Mouse (Mus musculus): ENCODE results near the gene Btbd2. TPM values are rescaled to one million over a fixed set of nuclear protein-coding genes. Genes with fewer than 3 reads are reported as not detected.
A peak's percentile ranks its signal among the peaks of the same experiment; 100 is the strongest.

Btbd2 gene
- 10 to 100 TPM; 50.4 to 65.3 TPM for total RNA-seq (2021)
- long read RNA-seq, experiment 1, transcript Btbd2-202 (9 exons, 2,449 nt) = major isoform, 85 of 136 reads
- long read RNA-seq, experiment 1, partial matches to known transcripts = 17 of 136 reads
- long read RNA-seq, experiment 1, other reads (novel, unspliced or antisense) = 33 of 136 reads
- long read RNA-seq, experiment 2, transcript Btbd2-202 (9 exons, 2,449 nt) = major isoform, 61 of 95 reads
- long read RNA-seq, experiment 2, partial matches to known transcripts = 6 of 95 reads
- long read RNA-seq, experiment 2, other reads (novel, unspliced or antisense) = 28 of 95 reads

DNA sequence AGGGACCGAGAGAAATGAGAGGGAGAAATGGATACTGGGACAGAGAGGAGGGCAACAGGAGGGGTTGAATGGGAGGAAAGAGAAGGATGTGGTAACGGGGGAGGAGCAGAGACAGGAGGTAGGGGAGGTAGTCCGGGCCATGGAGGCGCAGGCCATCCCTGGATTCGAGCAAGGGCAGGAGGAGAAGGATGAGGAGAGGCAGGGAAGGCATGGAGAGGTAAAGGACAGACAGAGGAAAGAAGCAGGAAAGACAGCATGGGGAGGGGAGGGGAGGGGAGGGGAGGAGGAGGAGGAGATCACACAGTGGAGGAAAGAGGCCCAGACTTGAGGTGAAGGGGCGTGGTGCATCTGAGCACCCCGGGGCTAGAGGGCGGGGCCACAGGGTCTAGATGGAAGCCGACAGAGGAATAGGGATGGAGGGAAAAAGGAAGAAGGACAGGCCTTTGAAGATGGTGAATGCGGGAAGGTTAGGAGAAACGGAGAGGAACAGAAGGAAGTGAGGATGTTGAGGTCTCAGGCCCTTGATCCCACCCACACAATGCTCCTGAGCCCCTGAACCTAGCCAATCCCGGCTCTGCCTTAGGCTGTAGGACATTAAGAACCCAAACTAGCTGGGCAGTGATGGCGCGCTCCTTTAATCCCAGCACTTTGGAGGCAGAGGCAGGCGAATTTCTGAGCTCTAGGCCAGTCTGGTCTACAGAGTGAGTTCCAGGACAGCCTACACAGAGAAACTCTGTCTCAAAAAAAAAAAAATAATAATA is at the start of gene Btbd2:
Gene Btbd2, minus strand, starts transcription at position 209 of the 761 bp plus-strand sequence.
- no peak for DNase-seq

DNA sequence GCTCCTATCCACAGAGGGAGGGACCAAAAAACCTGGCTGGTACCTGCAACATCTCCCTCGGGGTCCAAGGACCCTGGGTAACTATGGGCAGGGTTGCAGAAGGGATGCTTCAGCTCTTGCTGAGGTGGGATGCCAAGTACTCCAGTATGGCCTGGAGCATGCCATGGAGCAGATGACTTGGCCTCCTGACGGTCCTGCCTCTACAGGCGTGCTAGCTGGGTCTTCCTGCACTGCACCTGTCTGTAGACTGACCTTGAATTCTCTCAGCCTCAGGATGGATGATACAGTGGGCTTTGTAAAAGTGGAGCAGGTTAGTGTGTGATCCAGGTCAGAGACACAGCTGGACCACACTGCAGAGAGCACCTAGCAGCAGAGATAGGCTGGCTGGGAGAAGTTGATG is 48.6 kb upstream of the Btbd2 start:
- no peak for DNase-seq

DNA sequence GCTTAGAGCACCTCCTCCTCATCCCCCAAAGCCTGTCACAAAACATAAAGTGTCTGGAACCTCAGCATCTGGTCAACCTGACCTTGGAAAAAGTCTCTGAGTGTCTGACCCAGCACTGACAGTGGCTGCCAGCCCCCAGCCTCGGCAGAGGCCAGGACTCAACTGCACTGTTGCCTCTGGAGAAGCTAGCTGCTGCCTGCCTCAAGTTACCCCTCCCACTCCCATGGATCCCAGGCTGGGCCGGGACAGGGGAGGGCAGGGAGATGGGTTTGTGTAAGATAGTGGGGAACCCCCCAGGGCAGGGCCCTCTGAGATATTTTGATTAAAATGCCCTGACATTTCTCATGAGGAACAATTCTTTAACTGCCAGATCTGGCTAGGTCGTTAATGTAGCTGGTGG is 48.2 kb upstream of the Btbd2 start:
- DNase-seq = no peak

DNA sequence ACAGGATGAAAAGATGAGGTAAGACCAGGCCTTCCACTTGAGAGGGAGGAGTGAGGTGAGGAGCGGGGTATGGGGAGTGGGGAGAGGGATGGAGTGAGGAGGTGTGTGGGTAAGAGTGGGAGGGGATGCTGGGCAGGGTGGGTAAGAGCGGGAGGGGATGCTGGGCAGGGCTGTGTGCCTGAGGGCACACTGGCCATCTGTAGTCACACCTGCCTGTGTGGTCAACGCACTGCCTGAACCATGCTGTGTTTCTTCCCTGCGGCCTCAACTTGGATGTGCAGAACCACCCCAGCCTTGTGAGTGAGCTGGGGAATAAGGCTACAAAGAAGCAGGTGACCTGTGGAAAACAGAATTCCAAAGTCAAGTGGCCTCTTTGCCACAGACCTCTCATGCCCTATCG is 47.5 kb upstream of the Btbd2 start:
- DNase-seq = no peak

DNA sequence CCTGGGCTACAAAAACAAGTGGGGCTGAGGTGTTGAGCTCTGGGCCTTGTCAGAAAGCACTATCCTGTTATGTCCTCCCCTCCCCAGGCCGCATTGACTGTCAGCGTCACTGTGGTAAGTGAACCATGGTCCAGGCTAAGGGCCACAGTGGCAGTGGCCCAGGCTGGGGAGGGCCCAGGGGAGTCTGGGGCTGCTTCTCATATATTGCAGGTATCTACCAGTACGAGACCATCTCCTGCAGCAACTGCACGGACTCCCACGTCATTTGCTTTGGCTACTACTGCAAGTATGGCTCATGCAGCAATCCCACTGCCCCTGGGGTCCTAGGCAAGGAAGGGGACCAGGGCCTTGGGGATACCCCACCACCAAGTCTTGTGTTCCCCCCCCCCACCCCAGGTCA is 46.8 kb upstream of the Btbd2 start:
- no peak for DNase-seq

DNA sequence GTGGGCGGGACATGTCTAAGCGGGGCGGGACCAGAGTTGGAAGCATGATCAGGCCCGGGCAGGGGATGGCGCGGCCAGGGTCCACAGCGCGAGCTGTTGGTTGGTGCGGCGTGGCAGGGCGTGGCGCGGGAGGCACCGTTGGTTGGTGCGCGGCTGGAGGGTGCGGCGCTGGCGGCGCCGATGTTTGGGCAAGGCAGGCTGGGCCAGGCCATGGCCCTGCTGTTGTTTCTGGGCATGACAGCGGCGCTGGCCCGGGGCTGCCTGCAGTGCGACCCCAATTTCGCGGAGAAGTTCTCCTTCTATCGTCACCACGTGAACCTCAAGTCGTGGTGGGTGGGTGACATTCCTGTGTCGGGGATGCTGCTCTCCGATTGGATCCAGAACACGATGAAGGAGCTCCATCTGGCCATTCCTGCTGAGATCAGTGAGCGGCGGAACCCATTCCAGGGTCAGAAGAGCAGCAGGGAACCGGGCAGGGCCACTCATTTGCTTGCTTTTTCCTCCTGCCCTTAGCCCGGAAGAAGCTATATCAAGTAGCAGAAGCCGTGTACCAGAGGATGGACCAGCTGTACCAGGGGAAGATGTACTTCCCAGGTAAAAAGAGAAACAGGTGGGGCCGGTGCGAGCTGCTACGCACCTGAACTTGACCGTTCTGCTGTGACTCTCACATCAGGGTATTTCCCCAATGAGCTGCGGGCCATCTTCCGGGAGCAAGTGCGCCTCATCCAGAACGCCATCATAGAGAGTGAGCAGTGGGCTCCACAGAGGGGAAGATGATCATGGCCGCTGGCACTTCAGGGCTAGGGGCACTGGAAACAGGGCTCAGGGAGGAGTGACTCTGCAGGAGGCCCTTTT is 45.9 kb upstream of the Btbd2 start:
- peak; percentile 96 for DNase-seq

DNA sequence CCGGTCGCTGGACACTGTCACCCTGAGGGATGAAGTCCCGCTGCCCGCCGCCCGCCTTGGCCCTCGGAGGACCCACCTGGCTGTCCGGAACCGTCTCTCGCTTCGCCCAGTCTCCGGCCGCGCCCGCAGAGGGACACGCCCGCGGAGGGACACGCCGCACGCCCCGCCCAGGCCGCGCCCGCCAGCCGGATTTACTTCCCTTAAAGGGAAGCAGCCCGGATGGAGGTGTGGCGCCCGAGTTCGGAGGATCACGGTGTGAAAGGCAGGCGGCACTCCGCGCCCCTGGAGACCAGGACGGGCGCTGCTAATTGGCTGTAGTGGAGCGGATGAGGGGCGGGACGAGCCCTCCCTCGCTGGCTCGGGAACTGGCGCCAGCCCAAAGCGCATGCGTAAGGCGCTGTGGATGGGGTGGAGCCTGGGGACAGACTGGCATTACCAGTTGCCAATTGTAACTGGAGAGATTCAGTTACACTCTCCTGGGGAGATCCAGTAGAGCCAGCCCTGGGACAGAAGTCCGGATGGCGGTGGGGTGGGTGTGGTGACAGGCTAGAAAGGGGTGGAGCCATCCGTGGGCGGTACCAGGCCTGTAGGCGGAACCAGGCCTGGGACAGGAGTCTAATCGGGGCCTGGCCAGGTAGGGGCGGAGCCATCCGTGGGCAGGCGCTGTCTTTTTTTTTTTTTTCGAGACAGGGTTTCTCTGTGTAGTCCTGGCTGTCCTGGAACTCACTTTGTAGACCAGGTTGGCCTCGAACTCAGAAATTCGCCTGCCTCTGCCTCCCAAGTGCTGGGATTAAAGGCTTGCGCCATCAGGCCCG is 45.1 kb upstream of the Btbd2 start, which contains the start of the genes Mob3a and Izumo4:
Gene Mob3a, minus strand, starts transcription at position 257 of the 815 bp plus-strand sequence.
Gene Izumo4, plus strand, starts transcription at position 464 of the 815 bp plus-strand sequence.
- DNase-seq = peak; percentile 99

DNA sequence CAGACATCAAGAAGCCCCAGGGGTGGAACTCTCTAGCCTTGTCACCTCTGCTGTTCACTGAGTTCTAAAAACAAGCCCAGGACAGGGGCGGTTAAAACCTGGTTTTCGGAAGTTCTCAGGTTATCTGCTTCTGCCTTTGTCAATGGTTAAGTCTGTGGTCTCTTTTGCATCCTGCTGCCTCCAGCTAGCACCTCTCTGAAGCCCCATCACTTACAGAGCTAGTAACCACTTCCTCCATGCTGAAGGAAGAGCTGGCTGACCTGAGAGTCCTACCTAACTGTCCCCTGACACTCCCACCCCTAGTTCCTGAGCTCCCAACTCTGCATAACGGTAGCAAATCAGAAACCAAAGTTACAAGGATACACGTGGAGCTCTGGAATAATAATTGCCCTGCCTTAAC is 43.9 kb upstream of the Btbd2 start:
- DNase-seq = no peak

DNA sequence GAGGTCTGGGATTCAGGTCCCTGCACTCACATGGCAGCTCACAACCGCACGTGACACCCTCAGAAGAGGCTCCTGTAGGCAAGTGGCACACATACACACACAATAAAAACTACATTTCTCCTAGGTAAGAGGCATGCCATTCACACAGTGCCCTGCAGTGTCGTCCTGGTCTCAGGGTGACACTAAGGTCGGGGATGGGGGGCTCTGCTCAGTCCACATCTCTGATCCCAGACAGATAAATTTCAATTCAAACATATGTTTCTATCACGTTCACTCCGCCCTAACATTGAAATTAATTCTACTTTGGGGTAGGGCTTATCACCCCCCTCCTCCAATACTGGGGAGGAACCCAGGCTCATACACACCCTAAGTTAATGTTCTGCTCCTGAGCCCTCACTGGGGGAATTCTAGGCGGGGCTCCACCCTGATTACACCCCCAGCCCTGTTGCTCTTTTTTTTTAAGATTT is 43.2 kb upstream of the Btbd2 start:
- no peak for DNase-seq

DNA sequence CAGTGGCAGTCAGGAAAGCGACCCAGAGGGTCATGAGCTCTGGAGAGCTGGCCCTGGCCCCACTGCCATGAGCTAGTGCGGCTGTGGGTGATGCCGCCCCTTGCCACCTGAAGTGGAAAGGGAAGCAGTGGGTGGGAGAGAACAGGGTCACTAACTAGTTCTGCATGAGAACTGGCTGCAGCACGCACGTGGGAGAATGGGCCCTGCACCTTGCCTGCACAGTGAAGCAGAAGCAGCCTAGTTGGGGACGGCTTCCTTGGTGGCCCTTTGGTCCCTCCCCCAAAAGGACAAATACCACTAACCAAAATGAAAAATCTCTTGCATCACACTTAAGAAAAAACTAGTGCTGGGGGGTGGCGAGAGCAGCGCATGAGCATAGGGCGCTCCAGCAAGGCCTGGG is 41.7 kb upstream of the Btbd2 start:
- no peak for DNase-seq

DNA sequence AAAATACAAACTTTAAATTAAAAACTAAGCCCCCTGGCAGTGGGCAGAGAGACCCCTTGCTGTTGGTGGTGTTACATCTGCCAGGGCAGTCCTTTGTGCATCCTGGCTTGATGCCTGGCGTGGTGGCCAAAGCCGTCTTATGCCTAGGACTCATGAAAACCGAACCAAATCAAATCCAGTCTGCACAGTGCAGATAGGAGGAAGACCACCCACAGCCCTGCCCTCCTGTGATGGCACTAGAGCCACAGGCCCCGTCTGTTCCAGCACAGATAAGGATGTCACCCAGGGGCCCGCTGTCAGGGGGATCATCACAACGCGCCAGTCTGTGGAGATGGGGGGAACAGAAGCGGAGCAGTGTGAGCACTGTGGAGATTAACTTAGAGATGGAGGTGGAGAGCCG is 40.9 kb upstream of the Btbd2 start:
- DNase-seq = no peak

DNA sequence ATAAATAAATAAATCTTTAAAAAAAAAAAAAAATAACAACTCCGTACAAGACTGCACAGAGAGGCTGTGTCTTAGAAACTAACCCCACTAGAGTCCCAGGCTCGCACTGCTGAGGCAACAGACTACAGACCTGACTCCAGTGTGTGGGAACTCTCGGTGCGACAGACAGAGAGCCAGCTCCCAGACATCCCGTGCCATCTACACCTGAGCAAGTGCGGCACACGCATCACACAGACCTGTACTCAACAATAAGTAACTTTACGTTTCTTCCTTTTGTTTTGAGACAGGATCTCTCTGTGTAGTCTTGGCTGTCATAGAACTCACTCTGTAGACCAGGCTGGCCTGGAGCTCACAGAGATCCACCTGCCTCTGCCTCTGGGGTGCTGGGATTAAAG is 40.5 kb upstream of the Btbd2 start:
- no peak for DNase-seq

DNA sequence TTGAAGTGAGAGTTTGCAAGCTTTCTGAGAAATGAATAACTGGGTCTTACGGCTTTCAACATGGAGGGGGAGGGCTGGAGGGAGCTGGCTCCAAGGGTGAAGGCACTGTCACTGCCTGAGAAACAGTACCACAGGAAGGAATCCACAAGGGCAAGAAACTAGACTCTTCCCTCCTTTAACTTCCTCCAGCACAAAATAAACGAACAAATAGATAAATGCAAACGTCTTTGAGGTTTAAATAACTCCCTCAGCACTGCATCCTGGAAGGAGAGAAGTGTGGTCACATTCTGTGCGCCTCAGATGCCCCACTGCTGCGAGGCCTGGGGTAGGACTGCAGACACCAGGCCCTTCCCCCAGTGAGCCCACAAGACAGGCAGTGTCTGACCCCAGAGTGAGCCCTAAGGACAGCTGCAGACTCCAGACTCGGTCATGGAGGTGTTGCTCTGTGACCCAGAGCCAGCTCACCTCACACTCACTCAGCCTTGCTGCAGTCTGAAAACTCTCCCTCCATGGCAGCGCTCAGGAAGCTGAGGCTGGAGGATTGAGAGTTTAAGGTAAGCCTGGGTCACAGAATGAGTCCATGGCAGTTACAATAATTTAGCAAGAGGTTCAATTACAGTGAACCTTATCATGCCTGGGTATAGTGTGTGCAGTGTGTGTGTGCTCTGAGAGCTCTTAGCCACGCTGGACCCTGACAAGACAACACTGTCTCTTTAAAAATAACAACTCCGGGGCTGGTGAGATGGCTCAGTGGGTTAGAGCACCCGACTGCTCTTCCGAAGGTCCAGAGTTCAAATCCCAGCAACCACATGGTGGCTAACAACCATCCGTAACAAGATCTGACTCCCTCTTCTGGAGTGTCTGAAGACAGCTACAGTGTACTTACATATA is 39.9 kb upstream of the Btbd2 start:
- no peak for DNase-seq

DNA sequence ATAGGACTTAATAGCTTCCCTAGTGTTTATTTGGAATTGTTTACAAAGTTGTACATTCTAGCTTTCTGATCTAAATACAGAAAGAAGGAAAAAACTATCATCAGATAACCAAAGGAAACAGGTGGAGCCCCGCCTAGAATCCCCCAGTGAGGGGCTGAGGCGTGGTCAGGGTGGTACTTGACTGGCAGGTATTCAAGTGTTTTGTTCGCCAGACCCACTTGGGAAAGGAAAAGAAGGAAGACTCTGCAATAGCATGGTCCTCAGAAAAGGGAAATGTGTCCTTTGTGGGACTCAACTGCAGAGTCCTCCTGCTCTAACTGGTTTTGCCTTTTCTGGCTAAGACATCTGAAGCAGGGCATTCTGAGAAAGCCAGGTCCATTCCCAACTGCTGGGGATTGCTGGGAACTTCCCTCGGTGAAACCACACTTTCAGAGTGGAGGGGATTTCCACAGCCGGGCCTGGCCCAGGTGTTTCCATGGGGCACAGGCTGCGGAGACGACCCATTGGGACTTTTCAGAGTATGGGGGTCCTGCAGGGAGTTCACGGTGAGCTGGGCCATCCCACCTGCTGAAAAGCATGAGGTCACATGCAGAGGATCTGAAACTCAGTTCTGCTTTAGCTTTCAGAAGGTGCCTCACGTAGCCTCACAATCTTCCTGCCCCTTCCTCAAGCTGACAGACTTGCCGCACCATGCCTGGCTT is 39.1 kb upstream of the Btbd2 start:
- no peak for DNase-seq

DNA sequence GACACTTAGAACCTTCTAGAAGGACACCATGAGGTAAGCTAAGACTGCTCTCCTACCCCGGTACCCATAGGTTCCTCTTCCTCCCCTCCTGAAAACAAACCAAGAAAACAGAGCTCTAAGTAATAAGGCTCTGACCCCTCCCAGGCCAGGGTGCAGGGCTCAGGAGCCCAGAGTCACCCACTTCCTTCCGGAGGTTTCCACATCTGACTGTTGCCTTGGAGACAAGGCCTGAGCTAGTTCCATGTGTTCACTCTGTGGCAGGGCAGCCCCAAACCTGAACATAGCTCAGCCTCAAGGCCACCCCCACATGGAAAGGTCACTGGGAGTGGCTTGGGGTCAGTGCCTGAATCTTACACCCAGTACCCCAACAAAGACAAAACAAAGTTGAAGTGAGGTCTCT is 38.3 kb upstream of the Btbd2 start:
- DNase-seq = peak; percentile 61

DNA sequence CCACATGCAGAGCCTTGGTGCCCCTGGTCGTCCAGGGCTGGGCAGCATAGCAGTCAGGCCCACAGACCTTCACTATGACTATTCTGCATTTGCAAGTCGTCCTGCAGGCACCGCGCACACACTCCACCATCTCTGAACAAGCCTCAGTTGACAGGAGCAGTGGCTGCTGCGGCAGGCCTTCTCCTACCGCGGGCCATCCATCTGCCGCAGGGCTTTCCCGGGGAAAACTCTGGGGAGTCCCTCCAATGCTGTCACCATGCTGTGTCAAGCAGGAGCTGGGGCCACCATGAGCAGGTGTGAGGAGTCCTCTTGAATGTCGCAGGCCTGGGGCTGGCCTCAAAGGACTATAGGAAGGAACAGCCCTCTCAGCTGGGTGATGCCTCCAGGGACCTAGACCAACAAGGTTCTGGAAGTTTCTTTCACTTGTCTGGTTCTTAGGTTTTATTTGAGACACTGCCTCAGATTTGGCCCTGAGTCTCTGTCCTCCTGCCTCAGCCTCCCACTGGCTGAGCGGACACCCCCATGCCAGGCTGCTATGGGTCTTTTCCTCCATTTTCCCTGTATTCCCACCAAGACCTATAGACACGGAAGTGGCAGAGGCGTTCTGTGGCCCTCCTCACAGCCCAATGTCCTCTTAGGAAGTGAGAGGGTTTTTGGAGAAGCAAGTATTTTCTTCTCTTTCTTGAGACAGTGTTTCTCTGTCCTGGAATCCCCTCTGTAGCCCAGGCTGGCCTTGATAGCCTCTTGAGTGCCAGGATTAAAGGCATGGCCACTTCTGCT is 37.5 kb upstream of the Btbd2 start:
- no peak for DNase-seq

DNA sequence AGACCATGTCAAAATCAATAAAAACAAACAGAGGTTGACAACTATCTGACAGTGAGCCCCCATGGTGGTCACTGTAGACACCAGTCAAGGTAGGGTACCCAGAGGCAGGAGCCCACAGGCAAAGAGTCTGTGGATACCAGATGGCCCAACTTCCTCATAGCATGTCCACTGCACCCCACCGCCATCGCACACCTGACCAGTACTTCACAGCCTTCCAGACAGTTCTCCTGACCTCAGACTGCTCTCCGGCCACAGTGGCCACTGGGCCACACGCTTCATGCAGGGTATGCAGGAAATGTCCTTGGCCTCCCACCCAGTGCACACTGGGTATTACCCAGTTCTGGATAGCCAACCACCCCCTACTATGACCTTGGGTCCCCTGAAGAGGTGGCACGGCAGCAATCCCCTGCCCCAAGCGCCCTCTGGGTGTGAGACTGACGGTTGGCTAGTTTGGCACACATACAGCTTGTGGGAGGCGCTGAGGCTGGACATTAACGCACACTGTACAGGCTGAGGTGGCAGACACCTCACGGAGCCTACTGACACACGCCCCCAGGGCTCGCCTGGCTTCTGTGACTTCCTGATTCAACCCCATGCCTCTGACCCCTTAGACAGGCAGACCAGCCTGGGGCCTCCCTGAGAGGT is 36.7 kb upstream of the Btbd2 start:
- no peak for DNase-seq

DNA sequence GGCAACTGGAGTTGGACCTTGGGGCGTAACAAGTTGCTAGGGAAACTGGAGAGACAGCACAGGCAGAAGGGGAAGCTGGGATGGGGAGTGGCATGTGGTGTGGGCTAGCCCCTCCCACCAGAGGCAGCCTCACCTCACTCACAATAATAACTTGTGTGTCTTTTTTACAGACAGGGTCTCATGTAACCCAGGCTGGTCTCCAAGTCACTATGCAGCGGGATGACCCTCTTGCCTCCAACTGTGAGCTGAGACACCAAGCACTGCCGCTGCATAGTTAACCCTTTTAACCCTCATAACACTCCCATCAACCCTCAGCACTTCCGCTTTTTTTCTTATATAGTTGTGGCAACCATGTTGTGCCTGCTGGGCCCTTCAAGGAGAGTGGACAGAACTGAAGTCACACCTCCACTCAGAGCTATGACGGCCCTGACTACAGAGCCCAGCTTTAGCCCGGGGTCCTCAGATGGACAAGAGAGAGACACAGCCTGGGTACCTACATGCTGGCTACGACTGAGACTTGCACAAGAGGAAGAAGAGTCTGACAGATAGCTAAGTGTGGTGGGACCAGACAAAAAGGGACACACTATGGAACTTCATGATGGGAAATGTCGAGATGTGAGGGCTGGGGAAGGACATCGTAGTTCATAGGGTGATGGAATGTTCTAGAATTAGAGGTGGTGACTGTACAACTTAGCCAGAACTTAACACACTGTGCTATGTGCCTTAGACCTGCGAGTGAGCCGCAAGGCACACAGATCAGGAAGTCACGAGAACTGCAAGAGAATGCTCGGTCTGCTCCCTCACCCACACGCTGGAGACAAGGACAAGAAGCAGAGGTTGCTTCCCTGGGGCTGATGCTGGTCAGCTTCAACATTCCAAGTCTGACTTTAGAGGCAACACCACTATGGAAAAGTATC is 35.6 kb upstream of the Btbd2 start:
- DNase-seq = no peak
